Mouse (Mus musculus): ENCODE results near the gene Pik3r1.

GRCm38 (mm10) chr13:101701632-101702031 is 66.4 kb downstream of the Pik3r1 start:
- TF ChIP-seq CTCF (IDR thresholded peaks at IDR 0.05; ENCODE audit: low read depth) (no peak), EP300 (IDR thresholded peaks at IDR 0.05; ENCODE audit: low read depth) (no peak)

Measured in liver, postnatal 0 days (tissue).